In genomic region chr14:29366911-29367310, GRCm38 (mm10) we compare ENCODE assay signal across 26 mouse cellular contexts.
DNase-seq lines count a peak whose midpoint lies in the region; ATAC-seq and TF ChIP-seq lines count a peak whose summit lies in the region.
"Had no signal": no experiment of that assay in that cellular context is flagged by ENCODE, and none has a peak within 500 bp of the region (broad histone marks: within the 10 kb centered on the region; RNA-seq: fewer than 3 reads in every experiment).

No protein-coding gene starts in this region.

- H3K9me3 ChIP-seq in kidney, embryonic 15.5 days (replicated peaks): no peaks in the 10 kb centered on the region
- no peaks in the 10 kb centered on the region for H3K9me3 ChIP-seq in intestine, postnatal 0 days (ENCODE audit: control insufficient read depth)
- H3K9me3 ChIP-seq: embryonic facial prominence, embryonic 10.5 days; embryonic facial prominence, embryonic 15.5 days; forebrain, embryonic 12.5 days; heart, embryonic 10.5 days; hindbrain, embryonic 12.5 days; limb, embryonic 13.5 days; liver, embryonic 12.5 days; neural tube, embryonic 15.5 days had no signal

- H3K4me3 ChIP-seq in kidney, adult 2 months (ENCODE audit: insufficient read depth, low read depth, low read length): no peak overlapping the region
- H3K4me3 ChIP-seq in kidney, embryonic 15.5 days (replicated peaks): no peak overlapping the region
- H3K4me3 ChIP-seq in intestine, postnatal 0 days (ENCODE audit: low read depth, low read length): no peak overlapping the region
- H3K4me3 ChIP-seq: embryonic facial prominence, embryonic 10.5 days; embryonic facial prominence, embryonic 15.5 days; forebrain, embryonic 12.5 days; heart, embryonic 10.5 days; hindbrain, embryonic 12.5 days; limb, embryonic 13.5 days; liver, embryonic 12.5 days; neural tube, embryonic 15.5 days had no signal

- in situ Hi-C loops in Patski (cut with MboI; ENCODE audit: low pct_unique_long_range_greater_than_20kb): no loop called here

- no peaks in the 10 kb centered on the region for H3K27me3 ChIP-seq in kidney, adult 2 months (replicated peaks; ENCODE audit: control insufficient read depth, insufficient read depth, low read length)
- H3K27me3 ChIP-seq in kidney, embryonic 15.5 days: no peaks in the 10 kb centered on the region
- H3K27me3 ChIP-seq in Patski: no peaks in the 10 kb centered on the region
- no peaks in the 10 kb centered on the region for H3K27me3 ChIP-seq in intestine, postnatal 0 days (replicated peaks; ENCODE audit: control insufficient read depth, insufficient read depth, low read length)
- H3K27me3 ChIP-seq: CH12.LX; embryonic facial prominence, embryonic 15.5 days; forebrain, embryonic 12.5 days; hindbrain, embryonic 12.5 days; liver, embryonic 12.5 days; neural tube, embryonic 15.5 days had no signal

- H3K36me3 ChIP-seq in kidney, adult 2 months (ENCODE audit: control insufficient read depth, insufficient read depth, low read length): no peaks in the 10 kb centered on the region
- no peaks in the 10 kb centered on the region for H3K36me3 ChIP-seq in kidney, embryonic 15.5 days
- H3K36me3 ChIP-seq in intestine, postnatal 0 days (ENCODE audit: control insufficient read depth, insufficient read depth): no peaks in the 10 kb centered on the region
- H3K36me3 ChIP-seq: embryonic facial prominence, embryonic 10.5 days; embryonic facial prominence, embryonic 15.5 days; forebrain, embryonic 12.5 days; heart, embryonic 10.5 days; hindbrain, embryonic 12.5 days; limb, embryonic 13.5 days; liver, embryonic 12.5 days; neural tube, embryonic 15.5 days had no signal

- DNase-seq in cerebellum, postnatal 10 days: peak; percentile 63 to 73
- no peak for DNase-seq in cerebellum, adult 11-12 months
- DNase-seq in kidney, adult 2 months: peak; percentile 59
- peak; percentile 12 for DNase-seq in Patski (ENCODE audit: low read depth, low spot score)
- peak; percentile 49 for DNase-seq in kidney, postnatal 10 days
- no peak for DNase-seq in thymus, postnatal 25 days
- DNase-seq: adrenal gland, postnatal 10 days; cerebellum, adult 18-20 months; gastrocnemius, postnatal 14 days; layer of hippocampus, postnatal 36 days; liver, postnatal 0 days; midbrain, embryonic 14.5 days; retina, postnatal 1 day; right cerebral cortex, postnatal 14 days had no signal

- no peak overlapping the region for H3K27ac ChIP-seq in kidney, adult 2 months (ENCODE audit: insufficient read depth, low read depth, low read length)
- no peak overlapping the region for H3K27ac ChIP-seq in kidney, embryonic 15.5 days
- no peak overlapping the region for H3K27ac ChIP-seq in intestine, postnatal 0 days (ENCODE audit: low read depth, low read length)
- H3K27ac ChIP-seq: embryonic facial prominence, embryonic 10.5 days; embryonic facial prominence, embryonic 15.5 days; forebrain, embryonic 12.5 days; heart, embryonic 10.5 days; hindbrain, embryonic 12.5 days; limb, embryonic 13.5 days; liver, embryonic 12.5 days; macrophage; neural tube, embryonic 15.5 days had no signal

- H3K4me2 ChIP-seq in kidney, embryonic 15.5 days: no peak overlapping the region
- H3K4me2 ChIP-seq in intestine, postnatal 0 days (replicated peaks; ENCODE audit: low read depth): no peak overlapping the region
- H3K4me2 ChIP-seq: embryonic facial prominence, embryonic 15.5 days; forebrain, embryonic 12.5 days; hindbrain, embryonic 12.5 days; limb, embryonic 13.5 days; liver, embryonic 12.5 days; neural tube, embryonic 15.5 days had no signal

- ATAC-seq in kidney, embryonic 15.5 days (replicated peaks; ENCODE audit: low FRiP score): no peak
- ATAC-seq in Patski: no peak
- ATAC-seq in intestine, postnatal 0 days: no peak
- ATAC-seq: liver, embryonic 12.5 days; liver, postnatal 0 days had no signal

- 25% methylated on average over 5 of the region's 5 CpGs for WGBS in kidney, adult 2 months
- WGBS in kidney, embryonic 15.5 days: 51% methylated on average over 5 of the region's 5 CpGs
- 85% methylated on average over 5 of the region's 5 CpGs for WGBS in intestine, postnatal 0 days

- TF ChIP-seq POLR2A in kidney, adult 2 months (IDR thresholded peaks at IDR 0.05; ENCODE audit: low read depth, low read length): no peak

- TF ChIP-seq CTCF in kidney, adult 2 months (conservative IDR thresholded peaks at IDR 0.05; ENCODE audit: insufficient read depth, insufficient read length, low read depth, low read length): no peak
- no peak for TF ChIP-seq CTCF in Patski (IDR thresholded peaks at IDR 0.05)
- no peak for TF ChIP-seq CTCF in intestine, postnatal 0 days (IDR thresholded peaks at IDR 0.05; ENCODE audit: low read depth)

- peaks cover 4% of the 10 kb centered on the region; the same call in 1 of the 2 replicates for H3K4me1 ChIP-seq in kidney, adult 2 months (ENCODE audit: control insufficient read depth, insufficient read depth, low read length)
- no peaks in the 10 kb centered on the region for H3K4me1 ChIP-seq in kidney, embryonic 15.5 days
- H3K4me1 ChIP-seq in intestine, postnatal 0 days (replicated peaks; ENCODE audit: control insufficient read depth, insufficient read depth, low read length): no peaks in the 10 kb centered on the region
- H3K4me1 ChIP-seq: embryonic facial prominence, embryonic 10.5 days; forebrain, embryonic 12.5 days; heart, embryonic 10.5 days; hindbrain, embryonic 12.5 days; liver, embryonic 12.5 days; neural tube, embryonic 15.5 days had no signal

- no peak overlapping the region for H3K9ac ChIP-seq in kidney, embryonic 15.5 days
- H3K9ac ChIP-seq in intestine, postnatal 0 days (ENCODE audit: low read depth, low read length): no peak overlapping the region
- H3K9ac ChIP-seq: embryonic facial prominence, embryonic 15.5 days; forebrain, embryonic 12.5 days; hindbrain, embryonic 12.5 days; limb, embryonic 13.5 days; liver, embryonic 12.5 days; liver, postnatal 0 days; neural tube, embryonic 15.5 days had no signal

- POLR2A ChIA-PET in Patski (lab: Charles Lee): interaction anchor here (0.7 kb wide), 1 partner anchor 1298 kb away, joined by 5 read pairs; no protein-coding TSS in a partner anchor

- CTCF ChIA-PET in Patski (lab: Charles Lee): no interaction called here

Comparison
In these comparisons a context has a peak if more than half of its experiments do, and no peak if none do; other contexts are left out.
1. DNase-seq: peak in cerebellum, postnatal 10 days (2 of 2), kidney, adult 2 months (single experiment), Patski (single experiment) and kidney, postnatal 10 days (single experiment); none in cerebellum, adult 11-12 months (single experiment) and thymus, postnatal 25 days (single experiment).